Mouse (Mus musculus) lung, adult 2 months (tissue): Measurements from ENCODE around the gene Immp2l.

Experiments used
- CTCF ChIP-seq: fragments of 200-500 bp; IDR thresholded peaks from 2 replicates; pipeline ENCODE4 v1.5.1; 2011; ENCODE audit warnings: mild to moderate bottlenecking, low read length, control low read depth; ENCODE audit not compliant: insufficient read depth
- POLR2A ChIP-seq: fragments of 200-500 bp; IDR thresholded peaks from 2 replicates; pipeline ENCODE4 v1.6.1; 2011; ENCODE audit warnings: low read depth, mild to moderate bottlenecking, control low read depth, low read length, borderline replicate concordance; ENCODE audit errors: extremely low read depth

GRCm38 (mm10) chr12:41774623-41775323 lies 750.9 kb downstream of the Immp2l start:
- TF ChIP-seq CTCF (no peak), POLR2A (no peak)
